Mouse (Mus musculus): Measurements from ENCODE around the gene Gsdma. TPM values are rescaled to one million over a fixed set of nuclear protein-coding genes. Genes with fewer than 3 reads are reported as not detected.

The Gsdma gene
- polyA plus RNA-seq (2012; rRNA removed): 0.01 TPM in 1 of 2 replicates, not detected in the other

GRCm38 (mm10) chr11:98664091-98664490, at the start of gene Gsdma:
Gsdma (plus strand) TSS chr11:98664351.

GRCm38 (mm10) chr11:98625611-98626410, 38.3 kb upstream of the Gsdma start, which contains the start of the genes Gm12355 and Gsdma3:
Gm12355 (minus strand) TSS chr11:98625661.
Gsdma3 (plus strand) TSS chr11:98626360.

GRCm38 (mm10) chr11:98646459-98646858, 17.7 kb upstream of the Gsdma start, which contains the start of gene Gsdma2:
Gsdma2 (plus strand) TSS chr11:98646759.

GRCm38 (mm10) chr11:98681786-98682745, 17.9 kb downstream of the Gsdma start, which contains the start of gene Psmd3:
Psmd3 (plus strand) TSS chr11:98682554.

GRCm38 (mm10) chr11:98701213-98701670, 37.1 kb downstream of the Gsdma start, which contains the start of gene Csf3:
Csf3 (plus strand) TSS chr11:98701263.

Other genes starting within 250 kb of the Gsdma start
- gene Mien1, start 225.4 kb upstream of the Gsdma start, polyA plus RNA-seq (2012; rRNA removed): 31.4 and 33.3 TPM in 2 replicates
- gene Grb7, start 218.0 kb upstream of the Gsdma start, polyA plus RNA-seq (2012; rRNA removed): 16.0 and 16.1 TPM in 2 replicates
- 0.12 and 0.14 TPM in 2 replicates for gene Ikzf3, start 118.3 kb upstream of the Gsdma start, polyA plus RNA-seq (2012; rRNA removed)
- gene Zpbp2, start 113.3 kb upstream of the Gsdma start, polyA plus RNA-seq (2012; rRNA removed): 0.25 and 0.54 TPM in 2 replicates
- gene Ormdl3, start 77.0 kb upstream of the Gsdma start, polyA plus RNA-seq (2012; rRNA removed): 24.1 and 28.1 TPM in 2 replicates
- gene Lrrc3c, start 66.1 kb upstream of the Gsdma start, polyA plus RNA-seq (2012; rRNA removed): not detected in 2 replicates
- 0.12 and 0.22 TPM in 2 replicates for gene Gm12355, start 38.7 kb upstream of the Gsdma start, polyA plus RNA-seq (2012; rRNA removed)
- gene Gsdma3, start 38.0 kb upstream of the Gsdma start, polyA plus RNA-seq (2012; rRNA removed): not detected in 2 replicates
- gene Gsdma2, start 17.6 kb upstream of the Gsdma start, polyA plus RNA-seq (2012; rRNA removed): not detected in 2 replicates
- gene Psmd3, start 18.2 kb downstream of the Gsdma start, polyA plus RNA-seq (2012; rRNA removed): 72.1 and 78.6 TPM in 2 replicates
- not detected in 2 replicates for gene Csf3, start 36.9 kb downstream of the Gsdma start, polyA plus RNA-seq (2012; rRNA removed)
- gene Med24, start 65.1 kb downstream of the Gsdma start, polyA plus RNA-seq (2012; rRNA removed): 23.2 and 24.6 TPM in 2 replicates
- gene Thra, start 76.3 kb downstream of the Gsdma start, polyA plus RNA-seq (2012; rRNA removed): 14.0 and 14.7 TPM in 2 replicates
- 0.46 and 0.65 TPM in 2 replicates for gene Nr1d1, start 111.0 kb downstream of the Gsdma start, polyA plus RNA-seq (2012; rRNA removed)
- gene Msl1, start 131.2 kb downstream of the Gsdma start, polyA plus RNA-seq (2012; rRNA removed): 16.7 and 18.8 TPM in 2 replicates
- gene Casc3, start 140.6 kb downstream of the Gsdma start, polyA plus RNA-seq (2012; rRNA removed): 13.3 and 14.1 TPM in 2 replicates
- gene Rapgefl1, start 172.4 kb downstream of the Gsdma start, polyA plus RNA-seq (2012; rRNA removed): 0.53 and 0.55 TPM in 2 replicates
- 1.9 and 2.4 TPM in 2 replicates for gene Wipf2, start 199.3 kb downstream of the Gsdma start, polyA plus RNA-seq (2012; rRNA removed)
- gene Cdc6, start 243.4 kb downstream of the Gsdma start, polyA plus RNA-seq (2012; rRNA removed): 30.9 and 33.0 TPM in 2 replicates

All from liver, embryonic 14 days (tissue).